Mouse (Mus musculus): ENCODE results near the gene Olfr411.

- peak; percentile 27; the same call in 1 of the 2 replicates for TF ChIP-seq CTCF (IDR thresholded peaks at IDR 0.05; ENCODE audit: extremely low read depth, insufficient read depth, insufficient read length, insufficient replicate concordance)
- TF ChIP-seq POLR2A (IDR thresholded peaks at IDR 0.05; ENCODE audit: low read depth, low read length), result no peak
These were observed 49.7 kb upstream of the Olfr411 start for GRCm38 (mm10) chr11:74402126-74402525.

Data from spleen, adult 2 months (tissue).